In the genomic region with DNA sequence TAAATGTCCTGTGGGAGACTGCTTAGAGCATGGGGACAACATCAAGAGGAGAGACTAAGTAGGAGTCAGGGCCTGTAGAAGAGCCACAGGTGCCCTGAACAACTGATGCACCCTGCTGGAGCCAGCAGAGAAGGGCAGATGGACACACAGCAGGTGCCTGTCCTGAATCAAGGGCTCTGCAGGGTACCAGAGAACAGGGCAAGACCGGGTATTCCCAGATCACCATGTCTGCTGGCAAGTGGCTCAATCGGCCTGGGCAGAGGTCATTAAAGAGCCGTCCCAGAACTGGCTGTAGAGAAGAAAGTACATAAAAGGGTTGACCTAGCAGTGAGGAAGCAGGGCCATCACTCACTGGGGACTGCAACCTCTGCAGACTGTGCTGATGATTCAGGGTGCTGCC, we compare ENCODE assay signal across 19 mouse cellular contexts. TPM values are rescaled to one million over a fixed set of nuclear protein-coding genes. Genes with fewer than 3 reads are reported as not detected.
"Had no signal": no experiment of that assay in that cellular context is flagged by ENCODE, and none has a peak within 500 bp of the region (broad histone marks: within the 10 kb centered on the region; RNA-seq: fewer than 3 reads in every experiment).

No protein-coding gene starts in this region.

- H3K4me3 ChIP-seq: limb, embryonic 10.5 days; liver, embryonic 15.5 days; megakaryocyte, embryonic 14.5 days; midbrain, embryonic 15.5 days; neural tube, embryonic 13.5 days; stomach, embryonic 15.5 days had no signal

- H3K27ac ChIP-seq: limb, embryonic 10.5 days; liver, embryonic 15.5 days; macrophage; midbrain, embryonic 15.5 days; neural tube, embryonic 13.5 days; stomach, embryonic 15.5 days had no signal

- H3K4me1 ChIP-seq: limb, embryonic 10.5 days; liver, embryonic 15.5 days; megakaryocyte, embryonic 14.5 days; midbrain, embryonic 15.5 days; neural tube, embryonic 13.5 days; stomach, embryonic 15.5 days had no signal

- ATAC-seq: midbrain, embryonic 15.5 days had no signal

- DNase-seq: kidney, postnatal 10 days; kidney, postnatal 4 days; lung, embryonic 14.5 days; lung, postnatal 14 days; retina, postnatal 1 day; right cerebral cortex, postnatal 4 days; spleen, adult 18-20 months; thymus, postnatal 36 days had no signal

RNA-seq across cellular contexts. Expression of a gene that starts 17.0 kb away (rescaled TPM):
- total RNA-seq: left cerebral cortex, postnatal 10 days; monocyte, adult 5-6 weeks had no signal
- polyA plus RNA-seq: limb, embryonic 10.5 days; liver, embryonic 11.5 days; liver, embryonic 15.5 days; lung, embryonic 14.5 days; macrophage; neural tube, embryonic 13.5 days; stomach, embryonic 15.5 days; thymus, postnatal 0 days had no signal
